In genomic region chr14:57649501-57649900, GRCm38 (mm10) we compare ENCODE assay signal across 18 mouse cellular contexts. TPM values are rescaled to one million over a fixed set of nuclear protein-coding genes. Genes with fewer than 3 reads are reported as not detected.
A peak's percentile ranks its signal among the peaks of the same experiment; 100 is the strongest.
DNase-seq lines count a peak whose midpoint lies in the region; ATAC-seq and TF ChIP-seq lines count a peak whose summit lies in the region.
"Had no signal": no experiment of that assay in that cellular context is flagged by ENCODE, and none has a peak within 500 bp of the region (broad histone marks: within the 10 kb centered on the region; RNA-seq: fewer than 3 reads in every experiment).

No protein-coding gene starts in this region.

- peak; percentile 51 for TF ChIP-seq CTCF in intestine, postnatal 0 days (IDR thresholded peaks at IDR 0.05; ENCODE audit: low read depth)
- TF ChIP-seq CTCF in midbrain, postnatal 0 days (IDR thresholded peaks at IDR 0.05), result peak; percentile 25; the same call in 1 of the 2 replicates
- peak; percentile 57 for TF ChIP-seq CTCF in stomach, postnatal 0 days (IDR thresholded peaks at IDR 0.05; ENCODE audit: low read depth)

- H3K36me3 ChIP-seq in intestine, postnatal 0 days (ENCODE audit: control insufficient read depth, insufficient read depth), result 0 out of 2 replicates have a peak, but pooled peaks cover 3% of the 10 kb centered on the region
- H3K36me3 ChIP-seq in intestine, embryonic 15.5 days, result no peaks in the 10 kb centered on the region
- H3K36me3 ChIP-seq in midbrain, postnatal 0 days (ENCODE audit: insufficient read depth, low read length), result peaks cover 2% of the 10 kb centered on the region; the same call in 1 of the 2 replicates
- H3K36me3 ChIP-seq in midbrain, embryonic 11.5 days (ENCODE audit: control insufficient read depth, insufficient read depth, low read length), result no peaks in the 10 kb centered on the region
- no peaks in the 10 kb centered on the region for H3K36me3 ChIP-seq in stomach, postnatal 0 days (ENCODE audit: control insufficient read depth, insufficient read depth, low read length)
- H3K36me3 ChIP-seq: embryonic facial prominence, embryonic 13.5 days; limb, embryonic 13.5 days; stomach, embryonic 15.5 days had no signal

- H3K4me1 ChIP-seq in intestine, postnatal 0 days (replicated peaks; ENCODE audit: control insufficient read depth, insufficient read depth, low read length), result no peaks in the 10 kb centered on the region
- H3K4me1 ChIP-seq in intestine, embryonic 15.5 days (replicated peaks), result no peaks in the 10 kb centered on the region
- H3K4me1 ChIP-seq in midbrain, postnatal 0 days (ENCODE audit: insufficient read depth, low read length), result no peaks in the 10 kb centered on the region
- no peaks in the 10 kb centered on the region for H3K4me1 ChIP-seq in midbrain, embryonic 11.5 days (ENCODE audit: control insufficient read depth, insufficient read depth, low read length)
- no peaks in the 10 kb centered on the region for H3K4me1 ChIP-seq in stomach, postnatal 0 days (replicated peaks; ENCODE audit: control insufficient read depth, insufficient read depth)
- H3K4me1 ChIP-seq: limb, embryonic 13.5 days; midbrain, embryonic 10.5 days; stomach, embryonic 15.5 days had no signal

- no peak for DNase-seq in midbrain, postnatal 0 days (ENCODE audit: low spot score)
- DNase-seq in midbrain, embryonic 11.5 days (ENCODE audit: low spot score, missing footprints), result no peak
- peak; percentile 15 for DNase-seq in NIH3T3 (ENCODE audit: low read depth)
- no peak for DNase-seq in stomach, postnatal 0 days (ENCODE audit: low spot score)
- DNase-seq in frontal cortex, postnatal 25 days (ENCODE audit: low spot score in 2 of 2), result no peak
- DNase-seq: cerebellum, adult 11-12 months; heart, adult 11 months; kidney, adult 9 months; lung, adult 18-20 months had no signal

- no peak overlapping the region for H3K27ac ChIP-seq in intestine, postnatal 0 days (ENCODE audit: low read depth, low read length)
- H3K27ac ChIP-seq in intestine, embryonic 15.5 days, result no peak overlapping the region
- H3K27ac ChIP-seq in midbrain, postnatal 0 days (ENCODE audit: low read depth, low read length), result no peak overlapping the region
- no peak overlapping the region for H3K27ac ChIP-seq in midbrain, embryonic 11.5 days (ENCODE audit: low read depth, low read length)
- no peak overlapping the region for H3K27ac ChIP-seq in stomach, postnatal 0 days (replicated peaks)
- H3K27ac ChIP-seq: embryonic facial prominence, embryonic 13.5 days; limb, embryonic 13.5 days; midbrain, embryonic 10.5 days; stomach, embryonic 15.5 days had no signal

- TF ChIP-seq EP300 in stomach, postnatal 0 days (optimal IDR thresholded peaks at IDR 0.05), result no peak

- no peak overlapping the region for H3K4me3 ChIP-seq in intestine, postnatal 0 days (ENCODE audit: low read depth, low read length)
- H3K4me3 ChIP-seq in intestine, embryonic 15.5 days (replicated peaks), result no peak overlapping the region
- no peak overlapping the region for H3K4me3 ChIP-seq in midbrain, postnatal 0 days (ENCODE audit: low read depth, low read length)
- no peak overlapping the region for H3K4me3 ChIP-seq in midbrain, embryonic 11.5 days (ENCODE audit: low read depth, low read length)
- H3K4me3 ChIP-seq in stomach, postnatal 0 days (ENCODE audit: low read depth, low read length), result no peak overlapping the region
- H3K4me3 ChIP-seq: embryonic facial prominence, embryonic 13.5 days; limb, embryonic 13.5 days; midbrain, embryonic 10.5 days; myocyte; stomach, embryonic 15.5 days had no signal

- H3K9me3 ChIP-seq in intestine, postnatal 0 days (ENCODE audit: control insufficient read depth), result no peaks in the 10 kb centered on the region
- no peaks in the 10 kb centered on the region for H3K9me3 ChIP-seq in intestine, embryonic 15.5 days
- no peaks in the 10 kb centered on the region for H3K9me3 ChIP-seq in midbrain, postnatal 0 days (ENCODE audit: low read length)
- no peaks in the 10 kb centered on the region for H3K9me3 ChIP-seq in midbrain, embryonic 11.5 days (ENCODE audit: control insufficient read depth, low read length)
- H3K9me3 ChIP-seq in stomach, postnatal 0 days (ENCODE audit: control insufficient read depth, low read length), result no peaks in the 10 kb centered on the region
- H3K9me3 ChIP-seq: embryonic facial prominence, embryonic 13.5 days; limb, embryonic 13.5 days; midbrain, embryonic 10.5 days; stomach, embryonic 15.5 days had no signal

- H3K27me3 ChIP-seq in intestine, postnatal 0 days (replicated peaks; ENCODE audit: control insufficient read depth, insufficient read depth, low read length), result no peaks in the 10 kb centered on the region
- H3K27me3 ChIP-seq in intestine, embryonic 15.5 days (replicated peaks), result no peaks in the 10 kb centered on the region
- H3K27me3 ChIP-seq in midbrain, postnatal 0 days (ENCODE audit: insufficient read depth, low read length), result no peaks in the 10 kb centered on the region
- no peaks in the 10 kb centered on the region for H3K27me3 ChIP-seq in midbrain, embryonic 11.5 days (ENCODE audit: control insufficient read depth, insufficient read depth, low read length)
- no peaks in the 10 kb centered on the region for H3K27me3 ChIP-seq in stomach, postnatal 0 days (ENCODE audit: control insufficient read depth, insufficient read depth, low read length)
- H3K27me3 ChIP-seq: embryonic facial prominence, embryonic 13.5 days; limb, embryonic 13.5 days; stomach, embryonic 15.5 days had no signal

- no peak for ATAC-seq in intestine, postnatal 0 days
- ATAC-seq in intestine, embryonic 15.5 days, result no peak
- ATAC-seq in midbrain, postnatal 0 days (ENCODE audit: low FRiP score), result no peak
- ATAC-seq in midbrain, embryonic 11.5 days (ENCODE audit: low FRiP score), result no peak
- ATAC-seq in stomach, postnatal 0 days (ENCODE audit: low FRiP score, low TSS enrichment), result no peak
- no peak for ATAC-seq in megakaryocyte-erythroid progenitor cell, adult 5-6 weeks (replicated peaks; ENCODE audit: low FRiP score, low TSS enrichment, poor library complexity, severe bottlenecking)
- ATAC-seq: hindbrain, embryonic 16.5 days had no signal

- H3K9ac ChIP-seq in intestine, postnatal 0 days (ENCODE audit: low read depth, low read length), result no peak overlapping the region
- H3K9ac ChIP-seq in intestine, embryonic 15.5 days, result no peak overlapping the region
- H3K9ac ChIP-seq in midbrain, postnatal 0 days (replicated peaks; ENCODE audit: low read length, poor library complexity, severe bottlenecking), result no peak overlapping the region
- H3K9ac ChIP-seq in midbrain, embryonic 11.5 days (ENCODE audit: low read length), result no peak overlapping the region
- no peak overlapping the region for H3K9ac ChIP-seq in stomach, postnatal 0 days (ENCODE audit: low read length)
- H3K9ac ChIP-seq: embryonic facial prominence, embryonic 13.5 days; limb, embryonic 13.5 days; stomach, embryonic 15.5 days had no signal

- H3K4me2 ChIP-seq in intestine, postnatal 0 days (replicated peaks; ENCODE audit: low read depth), result no peak overlapping the region
- no peak overlapping the region for H3K4me2 ChIP-seq in intestine, embryonic 15.5 days (replicated peaks)
- no peak overlapping the region for H3K4me2 ChIP-seq in midbrain, postnatal 0 days (ENCODE audit: low read depth, low read length, poor library complexity, severe bottlenecking)
- H3K4me2 ChIP-seq in midbrain, embryonic 11.5 days, result no peak overlapping the region
- H3K4me2 ChIP-seq in stomach, postnatal 0 days (replicated peaks; ENCODE audit: low read depth), result no peak overlapping the region
- H3K4me2 ChIP-seq: embryonic facial prominence, embryonic 13.5 days; limb, embryonic 13.5 days; stomach, embryonic 15.5 days had no signal

RNA-seq across cellular contexts. Expression of gene Xpo4, which starts 15.7 kb away (rescaled TPM):
- polyA plus RNA-seq in intestine, postnatal 0 days (2015; fragmentation: Nextera tagmentation; extraction: Ambion mirVana), result 6.2 and 7.3 TPM in 2 replicates
- 22.2 and 23.4 TPM in 2 replicates for polyA plus RNA-seq in intestine, embryonic 15.5 days (2015; fragmentation: Nextera tagmentation; extraction: Ambion mirVana)
- total RNA-seq in midbrain, postnatal 0 days (2014; rRNA removed), result 11.3 and 19.4 TPM in 2 replicates
- 6.7 and 11.7 TPM in 2 replicates for polyA plus RNA-seq in midbrain, postnatal 0 days (2015; fragmentation: Nextera tagmentation; extraction: Ambion mirVana)
- polyA plus RNA-seq in midbrain, embryonic 11.5 days (2014; fragmentation: Nextera tagmentation; extraction: Ambion mirVana), result 32.6 and 33.9 TPM in 2 replicates
- 6.8 and 7.9 TPM in 2 replicates for polyA plus RNA-seq in stomach, postnatal 0 days (2015; fragmentation: Nextera tagmentation; extraction: Ambion mirVana)
- total RNA-seq in megakaryocyte-erythroid progenitor cell, adult 5-6 weeks (2014; fragmentation: Nextera tagmentation), result 48.5 and 56.7 TPM in 2 replicates
- total RNA-seq in megakaryocyte-erythroid progenitor cell, adult 5-6 weeks (2017), result 61.1 and 69.0 TPM in 2 replicates
